Mouse (Mus musculus): Measurements from ENCODE around the gene Prex1. TPM values are rescaled to one million over a fixed set of nuclear protein-coding genes. Genes with fewer than 3 reads are reported as not detected.
"Not testable (repeated sequence)": the region's sequence is repeated elsewhere in the genome, so short reads cannot be mapped to it uniquely, and the experiment has no call there.

The Prex1 gene
- polyA plus RNA-seq, 1 experiment from 2014 or later, result 29.7 TPM

GRCm38 (mm10) chr2:166735469-166736001 lies 21.9 kb upstream of the Prex1 start:
- H3K9ac ChIP-seq, result no peak overlapping the region
- 34% methylated on average over 15 of the region's 15 CpGs for WGBS

DNA sequence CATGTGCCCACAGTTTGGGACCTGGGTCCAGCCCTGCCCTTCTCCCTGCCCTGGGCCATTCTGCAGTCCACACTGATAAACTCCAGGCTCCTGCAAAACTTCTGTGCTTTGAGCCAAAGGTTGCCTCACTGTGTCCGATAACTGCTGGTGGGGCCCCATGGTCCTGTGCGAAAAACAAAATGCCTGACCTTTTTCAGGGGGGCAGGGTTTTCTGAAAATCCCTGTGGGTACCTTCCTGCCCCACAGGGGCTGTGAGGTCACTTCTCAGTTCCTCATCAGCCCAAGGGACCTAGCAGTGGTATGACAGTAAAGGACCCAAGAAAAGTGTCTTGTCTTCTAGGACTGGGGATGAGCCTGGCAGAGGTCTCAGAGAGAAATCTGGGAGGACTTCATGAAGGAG lies 19.2 kb upstream of the Prex1 start:
- Histone ChIP-seq H3K4me1 (replicated peaks) (peaks cover 30% of the 10 kb centered on the region), H3K4me3 (no peak overlapping the region), H3K9me3 (no peaks in the 10 kb centered on the region), H3K27ac (no peak overlapping the region), H3K4me2 (no peak overlapping the region), H3K27me3 (no peaks in the 10 kb centered on the region), H3K9ac (no peak overlapping the region), H3K36me3 (no peaks in the 10 kb centered on the region)
- ATAC-seq (ENCODE audit: low FRiP score), result no peak
- WGBS, result 86% methylated on average over 2 of the region's 2 CpGs

More at GRCm38 (mm10) chr2:166735469-166736001, 21.9 kb upstream of the Prex1 start:
- 0 out of 2 replicates have a peak overlapping the region, but pooled peaks have one; percentile 10 for H3K4me2 ChIP-seq
- H3K36me3 ChIP-seq, result no peaks in the 10 kb centered on the region
- peaks cover 9% of the 10 kb centered on the region for H3K4me1 ChIP-seq (replicated peaks)
- peak overlapping the region; percentile 62; the same call in 1 of the 2 replicates for H3K27ac ChIP-seq
- H3K4me3 ChIP-seq, result no peak overlapping the region
- no peak for ATAC-seq (ENCODE audit: low FRiP score)
- no peaks in the 10 kb centered on the region for H3K9me3 ChIP-seq
- H3K27me3 ChIP-seq, result no peaks in the 10 kb centered on the region

DNA sequence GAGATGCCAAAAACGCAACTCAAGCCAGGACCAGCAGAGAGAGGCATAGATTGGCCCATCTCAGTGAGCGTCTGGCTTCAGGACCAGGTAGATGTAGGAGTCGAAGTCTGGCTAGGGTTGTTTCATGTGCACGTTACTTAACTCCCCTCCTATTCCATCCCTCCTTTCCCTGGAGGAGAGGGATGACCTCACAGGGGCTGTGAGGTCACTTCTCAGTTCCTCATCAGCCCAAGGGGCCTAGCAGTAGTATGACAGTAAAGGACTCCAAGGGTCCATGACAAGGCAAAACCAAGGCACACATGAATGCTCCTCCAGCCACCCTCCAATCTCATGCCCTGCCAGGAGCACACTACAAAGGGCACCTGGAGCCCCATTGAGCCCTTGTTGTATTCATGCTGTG lies 18.5 kb upstream of the Prex1 start:
- no peak overlapping the region for H3K4me3 ChIP-seq
- no peak overlapping the region for H3K4me2 ChIP-seq
- no peak overlapping the region for H3K9ac ChIP-seq
- no peak overlapping the region for H3K27ac ChIP-seq
- 88% methylated on average over 4 of the region's 4 CpGs for WGBS
- H3K9me3 ChIP-seq, result no peaks in the 10 kb centered on the region
- ATAC-seq (ENCODE audit: low FRiP score), result no peak
- H3K27me3 ChIP-seq, result no peaks in the 10 kb centered on the region
- peaks cover 37% of the 10 kb centered on the region for H3K4me1 ChIP-seq (replicated peaks)
- no peaks in the 10 kb centered on the region for H3K36me3 ChIP-seq

GRCm38 (mm10) chr2:166731102-166731883 lies 17.7 kb upstream of the Prex1 start:
- Histone ChIP-seq H3K4me1 (replicated peaks) (peaks cover 46% of the 10 kb centered on the region), H3K27ac (peak overlapping the region; percentile 86; the same call in 1 of the 2 replicates)
- not testable (repeated sequence) for ATAC-seq (ENCODE audit: low FRiP score); H3K9ac ChIP-seq; H3K27me3 ChIP-seq; H3K9me3 ChIP-seq; H3K4me3 ChIP-seq; H3K36me3 ChIP-seq; H3K4me2 ChIP-seq
- WGBS, result 95% methylated on average over 1 of the region's 1 CpGs

DNA sequence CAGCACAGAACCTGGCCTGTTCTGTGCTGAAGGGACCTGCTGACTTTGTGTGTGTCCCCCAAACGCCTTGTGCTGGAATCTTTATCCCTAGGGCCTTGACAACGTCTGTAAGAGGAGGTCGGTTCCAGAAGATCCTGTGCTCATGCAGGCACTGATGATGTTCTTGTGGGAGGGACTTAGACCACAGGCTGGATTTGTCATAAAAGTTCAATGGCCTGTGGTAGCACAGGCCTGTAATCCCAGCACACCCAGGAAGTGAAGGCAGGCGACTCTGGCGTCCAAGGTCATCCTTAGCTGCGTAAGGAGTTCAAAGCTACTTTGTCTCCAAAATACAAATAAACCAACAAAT lies 16.9 kb upstream of the Prex1 start:
- Histone ChIP-seq H3K4me3 (no peak overlapping the region), H3K4me2 (no peak overlapping the region), H3K9ac (no peak overlapping the region), H3K27me3 (no peaks in the 10 kb centered on the region), H3K36me3 (no peaks in the 10 kb centered on the region), H3K4me1 (replicated peaks) (peaks cover 43% of the 10 kb centered on the region), H3K27ac (peak overlapping the region; percentile 86), H3K9me3 (no peaks in the 10 kb centered on the region)
- WGBS, result 40% methylated on average over 6 of the region's 6 CpGs
- no peak for ATAC-seq (ENCODE audit: low FRiP score)

DNA sequence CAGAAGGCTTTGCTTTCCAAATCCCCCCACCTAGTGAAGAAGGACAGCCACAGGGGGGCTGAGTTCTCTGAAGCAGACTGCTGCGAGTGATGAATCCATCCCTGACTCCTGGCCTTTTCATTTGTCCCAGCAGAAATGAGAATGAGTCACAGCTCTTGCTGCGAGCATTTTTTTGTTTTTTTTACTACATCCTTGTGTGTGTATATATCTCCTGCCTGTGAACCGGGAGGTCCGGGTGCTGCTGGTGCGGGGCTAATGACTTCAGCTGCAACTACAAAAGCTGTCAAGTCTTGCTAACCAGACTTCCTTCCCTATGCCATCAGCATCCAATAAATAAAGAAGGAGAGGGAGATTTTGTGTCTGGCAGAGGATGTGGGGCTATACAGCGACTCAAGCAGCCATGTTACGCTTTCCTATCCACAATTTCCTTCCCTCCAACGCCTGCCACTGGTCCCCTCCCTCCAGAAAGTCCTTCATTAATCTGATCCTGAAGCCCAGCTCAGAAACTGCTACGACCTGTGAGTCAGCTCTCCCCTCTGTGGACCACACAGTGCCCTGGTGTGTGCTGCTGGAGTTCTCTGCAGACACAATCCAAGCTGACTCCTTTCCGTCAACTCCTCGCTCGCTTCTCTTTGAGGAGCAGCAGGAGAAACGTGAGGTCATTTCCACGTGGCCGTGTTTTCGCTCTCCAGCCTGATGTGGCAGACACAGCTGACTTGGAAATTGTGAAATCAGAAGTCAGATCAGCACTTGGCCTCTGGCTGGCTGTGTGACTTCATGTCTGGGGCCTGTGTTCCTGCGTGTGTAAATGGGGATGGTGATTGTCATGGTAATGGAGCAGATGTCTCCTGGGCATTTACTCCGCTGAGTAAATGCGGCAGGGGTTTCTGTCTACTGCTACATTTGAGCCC lies 16.3 kb upstream of the Prex1 start:
- H3K4me3 ChIP-seq, result no peak overlapping the region
- H3K36me3 ChIP-seq, result no peaks in the 10 kb centered on the region
- no peaks in the 10 kb centered on the region for H3K27me3 ChIP-seq
- WGBS, result 9% methylated on average over 19 of the region's 19 CpGs
- peak overlapping the region; percentile 86 for H3K27ac ChIP-seq
- peak overlapping the region; percentile 23 for H3K4me2 ChIP-seq
- H3K9ac ChIP-seq, result 0 out of 2 replicates have a peak overlapping the region, but pooled peaks have one; percentile 39
- 0 out of 2 replicates have a peak, but pooled peaks have one; percentile 40 for ATAC-seq (ENCODE audit: low FRiP score)
- H3K4me1 ChIP-seq (replicated peaks), result peaks cover 40% of the 10 kb centered on the region
- H3K9me3 ChIP-seq, result no peaks in the 10 kb centered on the region

DNA sequence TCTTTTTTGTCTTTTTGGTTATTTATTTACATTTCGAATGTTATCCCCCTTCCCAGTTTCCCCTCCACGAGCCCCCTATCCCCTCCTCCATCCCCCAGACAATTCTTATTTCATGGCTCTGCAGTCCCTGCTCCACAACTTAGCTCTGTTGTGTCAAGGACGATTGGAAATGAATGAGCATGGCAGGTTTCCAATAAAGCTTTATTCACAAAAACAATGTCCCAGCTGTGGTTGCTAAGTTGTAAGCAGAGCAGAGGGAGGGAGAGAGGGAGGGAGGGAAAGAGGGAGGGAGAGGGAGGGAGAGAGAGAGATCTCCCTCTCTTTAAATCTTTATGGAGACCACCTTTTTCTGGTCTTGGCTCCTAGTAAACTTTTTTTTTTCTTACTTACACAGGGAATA lies 15.4 kb upstream of the Prex1 start:
- WGBS, result 34% methylated on average over 3 of the region's 3 CpGs
- no peak overlapping the region for H3K27ac ChIP-seq
- no peak overlapping the region for H3K9ac ChIP-seq

GRCm38 (mm10) chr2:166728261-166728680 lies 14.6 kb upstream of the Prex1 start:
- no peak overlapping the region for H3K9ac ChIP-seq
- H3K4me3 ChIP-seq, result no peak overlapping the region
- H3K27me3 ChIP-seq, result no peaks in the 10 kb centered on the region
- H3K9me3 ChIP-seq, result no peaks in the 10 kb centered on the region
- WGBS, result 41% methylated on average over 3 of the region's 3 CpGs
- H3K4me1 ChIP-seq (replicated peaks), result peaks cover 40% of the 10 kb centered on the region
- no peaks in the 10 kb centered on the region for H3K36me3 ChIP-seq
- ATAC-seq (ENCODE audit: low FRiP score), result no peak
- H3K27ac ChIP-seq, result peak overlapping the region; percentile 45; the same call in 1 of the 2 replicates
- no peak overlapping the region for H3K4me2 ChIP-seq

More for the DNA sequence above, 15.4 kb upstream of the Prex1 start:
- no peak overlapping the region for H3K4me2 ChIP-seq
- peaks cover 40% of the 10 kb centered on the region for H3K4me1 ChIP-seq (replicated peaks)
- no peak for ATAC-seq (ENCODE audit: low FRiP score)
- H3K27me3 ChIP-seq, result no peaks in the 10 kb centered on the region
- H3K4me3 ChIP-seq, result no peak overlapping the region
- no peaks in the 10 kb centered on the region for H3K36me3 ChIP-seq
- H3K9me3 ChIP-seq, result no peaks in the 10 kb centered on the region

DNA sequence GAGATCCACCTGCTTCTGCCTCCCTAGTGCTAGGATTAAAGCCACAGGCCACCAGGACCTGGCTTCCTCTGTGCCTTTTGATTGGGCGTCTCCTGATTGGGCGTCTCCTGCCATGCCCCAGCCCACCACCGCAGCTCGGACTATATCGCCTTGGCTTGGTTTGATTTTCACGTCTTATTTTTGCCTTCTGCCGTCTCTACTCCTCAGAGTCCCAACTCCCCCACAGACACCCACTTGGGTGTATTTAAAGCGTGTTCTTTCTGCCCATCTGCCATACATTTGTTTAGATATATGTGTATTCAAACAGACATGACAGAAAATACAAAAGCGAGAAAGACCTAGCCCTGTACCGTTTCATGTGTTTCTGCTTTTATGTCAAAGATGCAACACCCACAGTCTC lies 14.2 kb upstream of the Prex1 start:
- Histone ChIP-seq H3K9ac (no peak overlapping the region), H3K4me2 (no peak overlapping the region), H3K4me1 (replicated peaks) (peaks cover 40% of the 10 kb centered on the region), H3K4me3 (no peak overlapping the region), H3K27me3 (no peaks in the 10 kb centered on the region), H3K9me3 (no peaks in the 10 kb centered on the region), H3K36me3 (no peaks in the 10 kb centered on the region), H3K27ac (no peak overlapping the region)
- 84% methylated on average over 10 of the region's 10 CpGs for WGBS
- no peak for ATAC-seq (ENCODE audit: low FRiP score)

DNA sequence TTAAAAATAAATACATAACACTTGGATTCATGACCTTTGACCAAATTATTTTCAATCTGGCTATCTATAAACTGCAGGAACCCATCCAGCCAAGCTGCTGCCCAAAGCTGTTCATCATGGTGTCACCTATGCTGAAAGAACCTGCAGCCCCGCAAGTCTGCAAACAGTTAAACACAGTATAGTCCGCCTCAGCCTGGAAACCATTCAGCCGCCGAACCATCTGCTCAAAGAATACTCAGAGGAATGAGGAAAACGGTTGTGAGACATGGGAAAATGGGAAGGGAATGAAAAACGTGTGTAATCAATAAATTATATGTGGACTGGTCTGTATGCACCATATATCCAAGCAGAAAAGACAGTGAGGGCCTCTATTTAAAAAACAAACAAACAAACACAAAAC lies 13.3 kb upstream of the Prex1 start:
- no peak for ATAC-seq (ENCODE audit: low FRiP score)
- peaks cover 40% of the 10 kb centered on the region for H3K4me1 ChIP-seq (replicated peaks)
- H3K4me3 ChIP-seq, result no peak overlapping the region
- H3K9ac ChIP-seq, result no peak overlapping the region
- H3K27ac ChIP-seq, result peak overlapping the region; percentile 36; the same call in 1 of the 2 replicates
- H3K9me3 ChIP-seq, result no peaks in the 10 kb centered on the region
- WGBS, result 36% methylated on average over 6 of the region's 6 CpGs
- H3K36me3 ChIP-seq, result no peaks in the 10 kb centered on the region
- no peak overlapping the region for H3K4me2 ChIP-seq
- H3K27me3 ChIP-seq, result 0 out of 2 replicates have a peak, but pooled peaks cover 5% of the 10 kb centered on the region

GRCm38 (mm10) chr2:166720416-166720815 lies 6.8 kb upstream of the Prex1 start:
- Histone ChIP-seq H3K4me3 (no peak overlapping the region), H3K4me2 (no peak overlapping the region), H3K4me1 (replicated peaks) (no peaks in the 10 kb centered on the region), H3K9me3 (no peaks in the 10 kb centered on the region), H3K27me3 (0 out of 2 replicates have a peak, but pooled peaks cover 5% of the 10 kb centered on the region), H3K36me3 (no peaks in the 10 kb centered on the region), H3K9ac (no peak overlapping the region), H3K27ac (no peak overlapping the region)
- 79% methylated on average over 3 of the region's 3 CpGs for WGBS
- no peak for ATAC-seq (ENCODE audit: low FRiP score)

- 76% methylated on average over 2 of the region's 2 CpGs for WGBS
- H3K4me1 ChIP-seq (replicated peaks), result no peaks in the 10 kb centered on the region
These were observed 6.3 kb upstream of the Prex1 start for GRCm38 (mm10) chr2:166719930-166720305.

More at GRCm38 (mm10) chr2:166719930-166720305, 6.3 kb upstream of the Prex1 start:
- Histone ChIP-seq H3K4me3 (no peak overlapping the region), H3K9ac (no peak overlapping the region), H3K9me3 (no peaks in the 10 kb centered on the region), H3K4me2 (no peak overlapping the region), H3K27me3 (0 out of 2 replicates have a peak, but pooled peaks cover 5% of the 10 kb centered on the region), H3K27ac (no peak overlapping the region), H3K36me3 (no peaks in the 10 kb centered on the region)
- no peak for ATAC-seq (ENCODE audit: low FRiP score)
